Mouse (Mus musculus): Measurements from ENCODE around the gene Pfkfb4. TPM values are rescaled to one million over a fixed set of nuclear protein-coding genes. Genes with fewer than 3 reads are reported as not detected.
A peak's percentile ranks its signal among the peaks of the same experiment; 100 is the strongest.

The Pfkfb4 gene
- polyA plus RNA-seq, 1 experiment from 2014 or later, result 26.3 TPM

GRCm38 (mm10) chr9:108989802-108990461 lies 1.6 kb upstream of the Pfkfb4 start:
- Histone ChIP-seq H3K9ac (replicated peaks; ENCODE audit: low read length) (no peak overlapping the region), H3K4me1 (ENCODE audit: control insufficient read depth, insufficient read depth, low read length) (peaks cover 17% of the 10 kb centered on the region), H3K4me2 (ENCODE audit: low read length) (no peak overlapping the region), H3K4me3 (replicated peaks; ENCODE audit: low read depth, low read length) (no peak overlapping the region), H3K27me3 (ENCODE audit: control insufficient read depth, insufficient read depth, low read length) (no peaks in the 10 kb centered on the region), H3K27ac (replicated peaks; ENCODE audit: low read depth, low read length) (no peak overlapping the region), H3K36me3 (ENCODE audit: control insufficient read depth, insufficient read depth, low read length) (no peaks in the 10 kb centered on the region), H3K9me3 (ENCODE audit: control insufficient read depth, low read length) (no peaks in the 10 kb centered on the region)
- ATAC-seq (ENCODE audit: low FRiP score, low TSS enrichment) (no peak), DNase-seq (no peak)
- 85% methylated on average over 4 of the region's 4 CpGs for WGBS

- ATAC-seq (ENCODE audit: low FRiP score, low TSS enrichment) (no peak), DNase-seq (no peak)
- H3K4me3 ChIP-seq (replicated peaks; ENCODE audit: low read depth, low read length), result no peak overlapping the region
- WGBS, result 85% methylated on average over 7 of the region's 7 CpGs
- no peaks in the 10 kb centered on the region for H3K9me3 ChIP-seq (ENCODE audit: control insufficient read depth, low read length)
- H3K27ac ChIP-seq (replicated peaks; ENCODE audit: low read depth, low read length), result no peak overlapping the region
- H3K36me3 ChIP-seq (ENCODE audit: control insufficient read depth, insufficient read depth, low read length), result no peaks in the 10 kb centered on the region
- H3K27me3 ChIP-seq (ENCODE audit: control insufficient read depth, insufficient read depth, low read length), result no peaks in the 10 kb centered on the region
- H3K4me2 ChIP-seq (ENCODE audit: low read length), result no peak overlapping the region
- H3K9ac ChIP-seq (replicated peaks; ENCODE audit: low read length), result no peak overlapping the region
- H3K4me1 ChIP-seq (ENCODE audit: control insufficient read depth, insufficient read depth, low read length), result peaks cover 18% of the 10 kb centered on the region
Observed at GRCm38 (mm10) chr9:108990462-108990820, 1.1 kb upstream of the Pfkfb4 start.

- DNase-seq (no peak), ATAC-seq (ENCODE audit: low FRiP score, low TSS enrichment) (peak; percentile 31; the same call in 1 of the 2 replicates)
- H3K4me3 ChIP-seq (replicated peaks; ENCODE audit: low read depth, low read length), result peak overlapping the region; percentile 59
- no peaks in the 10 kb centered on the region for H3K9me3 ChIP-seq (ENCODE audit: control insufficient read depth, low read length)
- H3K4me2 ChIP-seq (ENCODE audit: low read length), result peak overlapping the region; percentile 74
- H3K27me3 ChIP-seq (ENCODE audit: control insufficient read depth, insufficient read depth, low read length), result no peaks in the 10 kb centered on the region
- H3K9ac ChIP-seq (replicated peaks; ENCODE audit: low read length), result peak overlapping the region; percentile 69
- peak overlapping the region; percentile 78 for H3K27ac ChIP-seq (replicated peaks; ENCODE audit: low read depth, low read length)
- peaks cover 20% of the 10 kb centered on the region for H3K4me1 ChIP-seq (ENCODE audit: control insufficient read depth, insufficient read depth, low read length)
- no peaks in the 10 kb centered on the region for H3K36me3 ChIP-seq (ENCODE audit: control insufficient read depth, insufficient read depth, low read length)
- 10% methylated on average over 18 of the region's 18 CpGs for WGBS
Observed at GRCm38 (mm10) chr9:108992085-108992469, 499 bp downstream of the Pfkfb4 start.

GRCm38 (mm10) chr9:108992620-108993361 lies 1.2 kb downstream of the Pfkfb4 start:
- Histone ChIP-seq H3K4me3 (replicated peaks; ENCODE audit: low read depth, low read length) (peak overlapping the region; percentile 59), H3K9me3 (ENCODE audit: control insufficient read depth, low read length) (no peaks in the 10 kb centered on the region), H3K9ac (replicated peaks; ENCODE audit: low read length) (no peak overlapping the region; the same call in 1 of the 2 replicates), H3K27ac (replicated peaks; ENCODE audit: low read depth, low read length) (0 out of 2 replicates have a peak overlapping the region, but pooled peaks have one; percentile 78), H3K27me3 (ENCODE audit: control insufficient read depth, insufficient read depth, low read length) (no peaks in the 10 kb centered on the region), H3K4me1 (ENCODE audit: control insufficient read depth, insufficient read depth, low read length) (peaks cover 20% of the 10 kb centered on the region), H3K36me3 (ENCODE audit: control insufficient read depth, insufficient read depth, low read length) (no peaks in the 10 kb centered on the region), H3K4me2 (ENCODE audit: low read length) (peak overlapping the region; percentile 74)
- DNase-seq (no peak), ATAC-seq (ENCODE audit: low FRiP score, low TSS enrichment) (no peak)
- WGBS, result 90% methylated on average over 9 of the region's 9 CpGs

- Histone ChIP-seq H3K9ac (replicated peaks; ENCODE audit: low read length) (no peak overlapping the region), H3K9me3 (ENCODE audit: control insufficient read depth, low read length) (no peaks in the 10 kb centered on the region), H3K4me1 (ENCODE audit: control insufficient read depth, insufficient read depth, low read length) (peaks cover 13% of the 10 kb centered on the region), H3K4me3 (replicated peaks; ENCODE audit: low read depth, low read length) (no peak overlapping the region), H3K36me3 (ENCODE audit: control insufficient read depth, insufficient read depth, low read length) (0 out of 2 replicates have a peak, but pooled peaks cover 3% of the 10 kb centered on the region), H3K4me2 (ENCODE audit: low read length) (no peak overlapping the region), H3K27me3 (ENCODE audit: control insufficient read depth, insufficient read depth, low read length) (no peaks in the 10 kb centered on the region), H3K27ac (replicated peaks; ENCODE audit: low read depth, low read length) (no peak overlapping the region)
- ATAC-seq (ENCODE audit: low FRiP score, low TSS enrichment), result no peak
- DNase-seq, result no peak
- 81% methylated on average over 9 of the region's 9 CpGs for WGBS
Observed at GRCm38 (mm10) chr9:108996411-108996810, 4.8 kb downstream of the Pfkfb4 start.

GRCm38 (mm10) chr9:108998287-108999166 lies 6.9 kb downstream of the Pfkfb4 start:
- ATAC-seq (ENCODE audit: low FRiP score, low TSS enrichment), result no peak
- WGBS, result 76% methylated on average over 19 of the region's 19 CpGs
- Histone ChIP-seq H3K27ac (replicated peaks; ENCODE audit: low read depth, low read length) (0 out of 2 replicates have a peak overlapping the region, but pooled peaks have one; percentile 5), H3K36me3 (ENCODE audit: control insufficient read depth, insufficient read depth, low read length) (peaks cover 7% of the 10 kb centered on the region; the same call in 1 of the 2 replicates), H3K4me3 (replicated peaks; ENCODE audit: low read depth, low read length) (no peak overlapping the region), H3K9me3 (ENCODE audit: control insufficient read depth, low read length) (no peaks in the 10 kb centered on the region), H3K9ac (replicated peaks; ENCODE audit: low read length) (no peak overlapping the region), H3K27me3 (ENCODE audit: control insufficient read depth, insufficient read depth, low read length) (no peaks in the 10 kb centered on the region), H3K4me2 (ENCODE audit: low read length) (no peak overlapping the region), H3K4me1 (ENCODE audit: control insufficient read depth, insufficient read depth, low read length) (0 out of 2 replicates have a peak, but pooled peaks cover 3% of the 10 kb centered on the region)
- DNase-seq, result peak; percentile 9

GRCm38 (mm10) chr9:108999167-108999526 lies 7.6 kb downstream of the Pfkfb4 start:
- Histone ChIP-seq H3K4me2 (ENCODE audit: low read length) (no peak overlapping the region), H3K27ac (replicated peaks; ENCODE audit: low read depth, low read length) (no peak overlapping the region), H3K36me3 (ENCODE audit: control insufficient read depth, insufficient read depth, low read length) (peaks cover 7% of the 10 kb centered on the region; the same call in 1 of the 2 replicates), H3K27me3 (ENCODE audit: control insufficient read depth, insufficient read depth, low read length) (no peaks in the 10 kb centered on the region), H3K9me3 (ENCODE audit: control insufficient read depth, low read length) (no peaks in the 10 kb centered on the region), H3K4me1 (ENCODE audit: control insufficient read depth, insufficient read depth, low read length) (0 out of 2 replicates have a peak, but pooled peaks cover 3% of the 10 kb centered on the region), H3K4me3 (replicated peaks; ENCODE audit: low read depth, low read length) (no peak overlapping the region), H3K9ac (replicated peaks; ENCODE audit: low read length) (no peak overlapping the region)
- 83% methylated on average over 4 of the region's 4 CpGs for WGBS
- DNase-seq (no peak), ATAC-seq (ENCODE audit: low FRiP score, low TSS enrichment) (no peak)

- Histone ChIP-seq H3K27me3 (ENCODE audit: control insufficient read depth, insufficient read depth, low read length) (no peaks in the 10 kb centered on the region), H3K27ac (replicated peaks; ENCODE audit: low read depth, low read length) (no peak overlapping the region), H3K36me3 (ENCODE audit: control insufficient read depth, insufficient read depth, low read length) (peaks cover 9% of the 10 kb centered on the region), H3K4me3 (replicated peaks; ENCODE audit: low read depth, low read length) (no peak overlapping the region), H3K9ac (replicated peaks; ENCODE audit: low read length) (no peak overlapping the region), H3K4me1 (ENCODE audit: control insufficient read depth, insufficient read depth, low read length) (no peaks in the 10 kb centered on the region), H3K9me3 (ENCODE audit: control insufficient read depth, low read length) (no peaks in the 10 kb centered on the region), H3K4me2 (ENCODE audit: low read length) (no peak overlapping the region)
- peak; percentile 81 for DNase-seq
- WGBS, result 8% methylated on average over 3 of the region's 3 CpGs
- no peak for ATAC-seq (ENCODE audit: low FRiP score, low TSS enrichment)
Observed at GRCm38 (mm10) chr9:109000726-109001125, 9.1 kb downstream of the Pfkfb4 start.
